Mouse (Mus musculus): ENCODE data around the gene Klc4.

GRCm38 (mm10) chr17:46656054-46656453, 10.2 kb upstream of the Klc4 start:
- TF ChIP-seq CTCF (IDR thresholded peaks at IDR 0.05; ENCODE audit: borderline replicate concordance, insufficient read depth, low read length): no peak
- no peak for TF ChIP-seq POLR2A (IDR thresholded peaks at IDR 0.05; ENCODE audit: low read depth, low read length)
